Mouse (Mus musculus): ENCODE data around the gene Tnik.

DNA sequence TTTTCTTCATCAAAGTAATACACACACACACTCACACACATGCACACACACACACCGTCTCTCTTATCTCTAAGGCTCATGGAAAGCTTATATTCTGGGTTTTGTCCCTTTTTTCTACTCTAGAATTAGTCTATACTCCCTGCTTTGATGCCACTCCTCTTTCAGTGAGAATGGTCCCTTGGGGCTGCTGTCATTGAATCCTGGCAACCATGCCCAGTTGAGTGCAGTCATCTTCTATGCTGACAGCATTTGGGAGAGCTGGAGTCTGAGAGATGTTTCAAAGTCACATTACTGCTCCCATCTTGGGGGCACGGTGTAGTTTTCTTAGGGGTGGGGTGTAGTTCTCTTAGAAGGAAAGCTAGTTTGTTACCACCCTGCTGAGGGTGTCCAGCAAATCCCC, 6.7 kb downstream of the Tnik start:
- TF ChIP-seq GATA1 (IDR thresholded peaks at IDR 0.05; ENCODE audit: low read length) (no peak), TAL1 (IDR thresholded peaks at IDR 0.05; ENCODE audit: low read length) (no peak)

Data from erythroblast, embryonic 14.5 days (primary cell).